Mouse (Mus musculus) thymus, postnatal 10 days (tissue): ENCODE results near the gene Nr1d2.
A peak's percentile ranks its signal among the peaks of the same experiment; 100 is the strongest.
"Not testable (repeated sequence)": the region's sequence is repeated elsewhere in the genome, so short reads cannot be mapped to it uniquely, and the experiment has no call there.

Experiments used
- DNase-seq, 2 experiments: peaks; one replicate each; pipeline ENCODE4 v3.0.0; 2021; ENCODE audit warnings: low spot score in 2 of 2

The Nr1d2 gene

DNA sequence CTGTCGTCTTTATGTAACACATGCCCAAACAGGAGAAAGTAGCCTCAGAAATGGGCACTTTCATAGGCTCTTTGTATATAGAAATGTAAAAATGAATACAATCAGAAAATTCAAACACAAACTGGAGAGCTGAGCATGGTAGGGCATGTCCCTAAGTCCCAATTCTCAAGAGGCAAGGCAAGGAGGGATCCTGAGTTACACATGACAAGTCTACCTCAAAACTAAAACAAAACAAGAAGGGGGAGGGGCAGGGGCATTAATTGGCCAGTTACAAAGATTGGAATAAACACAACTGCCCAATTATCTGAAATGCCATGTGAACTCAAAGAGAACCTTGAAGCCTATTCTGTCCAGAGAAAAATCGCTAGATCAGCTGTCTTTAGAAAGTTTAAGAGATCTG is 5.9 kb downstream of the Nr1d2 start:
- DNase-seq, result no peak

- DNase-seq, result not testable (repeated sequence)
These were observed 7.1 kb downstream of the Nr1d2 start for GRCm38 (mm10) chr14:18231866-18232265.

- DNase-seq, result not testable (repeated sequence)
These were observed 9.2 kb downstream of the Nr1d2 start for GRCm38 (mm10) chr14:18229751-18230150.

- DNase-seq, result not testable (repeated sequence)
These were observed 12.7 kb downstream of the Nr1d2 start for GRCm38 (mm10) chr14:18226181-18226580.

GRCm38 (mm10) chr14:18225431-18225830 is 13.5 kb downstream of the Nr1d2 start:
- DNase-seq, result not testable (repeated sequence)

GRCm38 (mm10) chr14:18221977-18222376 is 16.9 kb downstream of the Nr1d2 start:
- DNase-seq, result no peak

GRCm38 (mm10) chr14:18217158-18217557 is 21.8 kb downstream of the Nr1d2 start:
- no peak for DNase-seq

- no peak for DNase-seq
These were observed 22.5 kb downstream of the Nr1d2 start for GRCm38 (mm10) chr14:18216428-18216827.

DNA sequence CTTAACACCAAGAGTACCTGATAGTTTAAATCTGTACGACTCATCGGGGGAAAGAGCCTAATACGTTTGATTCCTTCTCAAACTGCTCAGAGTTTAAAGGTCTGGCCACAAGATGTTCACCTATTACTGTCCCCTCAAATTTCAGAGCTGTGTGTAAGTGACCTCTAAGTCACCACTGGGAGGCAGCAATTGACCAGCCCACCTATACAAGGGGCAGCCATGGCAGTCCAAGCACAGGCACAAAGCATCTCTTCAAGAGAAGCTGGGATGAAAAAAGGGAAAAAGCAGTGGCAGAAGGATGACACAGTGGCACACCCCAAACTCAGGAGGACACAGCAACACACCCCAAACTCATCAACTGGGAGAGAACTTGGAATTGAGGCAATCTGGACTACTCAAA is 28.1 kb downstream of the Nr1d2 start:
- DNase-seq, result no peak

DNA sequence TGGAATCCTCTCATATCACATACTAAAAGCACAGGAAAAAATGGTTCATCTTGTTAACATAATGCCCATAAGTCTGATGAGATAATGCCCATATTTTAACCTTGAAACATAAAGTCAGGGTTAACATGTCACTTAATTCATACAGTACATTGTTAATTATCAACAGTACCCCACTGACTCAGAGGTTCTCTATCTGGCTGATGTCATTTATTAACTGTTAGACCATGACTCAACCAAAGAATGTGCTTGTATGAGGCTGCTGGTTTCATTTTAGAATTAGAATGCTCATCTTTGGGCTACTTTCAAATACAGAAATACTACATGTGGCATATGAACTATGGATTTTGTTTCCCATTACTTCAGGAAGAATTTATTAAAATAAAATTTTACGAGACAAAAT is 34.6 kb downstream of the Nr1d2 start:
- not testable (repeated sequence) for DNase-seq

- no peak for DNase-seq
These were observed 37.5 kb downstream of the Nr1d2 start for GRCm38 (mm10) chr14:18201413-18201812.

- DNase-seq, result peak; percentile 17 to 63
These were observed 52.0 kb downstream of the Nr1d2 start for GRCm38 (mm10) chr14:18186883-18187417.

DNA sequence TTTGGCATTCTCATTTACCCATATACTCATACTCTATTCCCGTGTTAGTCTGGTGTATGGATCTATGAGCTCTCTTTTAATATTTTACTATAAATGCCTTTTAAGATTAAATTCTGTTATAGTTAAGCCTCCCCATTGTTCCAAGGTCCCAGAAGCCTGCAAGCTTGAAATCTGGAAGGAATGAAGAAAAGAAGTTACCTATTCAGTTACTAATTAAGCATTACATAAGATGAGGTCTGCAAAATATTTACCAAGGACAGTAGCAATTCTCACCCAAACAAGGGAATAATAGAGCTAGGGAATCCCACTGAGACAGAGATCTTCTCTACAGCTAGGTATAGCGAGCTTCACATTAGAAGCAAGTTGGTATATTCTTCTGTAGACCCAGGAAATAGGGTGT is 61.4 kb downstream of the Nr1d2 start:
- DNase-seq, result not testable (repeated sequence)

DNA sequence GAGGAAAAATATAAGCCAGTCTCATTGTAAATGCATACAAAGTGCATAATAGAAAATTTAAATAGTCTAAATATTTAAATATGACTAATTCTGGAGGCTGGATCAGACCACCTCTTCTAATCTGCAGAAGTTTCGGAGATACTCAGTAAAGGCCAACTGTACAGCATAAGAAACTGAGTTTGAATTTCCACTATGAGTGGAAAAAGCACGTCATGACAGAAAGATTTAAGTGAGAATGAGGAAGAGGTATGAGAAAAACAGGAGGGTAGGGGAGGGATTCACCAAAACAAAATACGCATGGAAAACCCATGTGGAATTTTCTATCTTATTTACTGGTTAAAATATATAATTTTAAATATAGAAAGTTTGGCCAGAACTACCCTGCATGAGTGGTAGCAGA is 71.3 kb downstream of the Nr1d2 start:
- DNase-seq, result no peak

DNA sequence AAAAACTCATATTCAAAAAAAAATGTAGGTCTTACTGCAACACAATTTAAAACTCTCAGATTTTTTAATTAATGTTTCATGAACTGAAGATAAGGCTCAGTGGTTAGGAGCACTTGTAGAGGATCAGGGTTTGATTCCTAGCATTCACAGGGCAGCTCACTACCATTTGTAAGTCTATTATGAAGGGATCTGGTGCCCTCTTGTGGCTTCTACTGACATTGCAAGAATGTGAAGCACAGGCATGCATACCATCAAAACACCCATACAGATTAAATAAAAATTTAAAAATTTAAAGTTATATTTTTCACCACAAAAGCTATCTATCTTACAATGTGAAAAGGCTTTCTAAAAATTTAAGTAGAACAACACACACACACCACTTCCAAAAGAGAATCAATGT is 71.9 kb downstream of the Nr1d2 start:
- DNase-seq, result peak; percentile 29 to 60
